Mouse (Mus musculus): ENCODE measurements around the gene Fcgr3. TPM values are rescaled to one million over a fixed set of nuclear protein-coding genes. Genes with fewer than 3 reads are reported as not detected.

The Fcgr3 gene
- polyA plus RNA-seq, 1 experiment from 2014 or later = 3.8 TPM

- peak overlapping the region; percentile 64 for H3K4me3 ChIP-seq
- no peaks in the 10 kb centered on the region for H3K36me3 ChIP-seq (ENCODE audit: poor library complexity, severe bottlenecking)
- H3K27ac ChIP-seq = peak overlapping the region; percentile 81
- H3K4me2 ChIP-seq = peak overlapping the region; percentile 51
- peak; percentile 95 for ATAC-seq
- H3K9ac ChIP-seq = peak overlapping the region; percentile 67
- H3K27me3 ChIP-seq = no peaks in the 10 kb centered on the region
- WGBS = under 1% methylated on average over 33 of the region's 33 CpGs
- no peaks in the 10 kb centered on the region for H3K4me1 ChIP-seq
- no peaks in the 10 kb centered on the region for H3K9me3 ChIP-seq (replicated peaks)
These were observed 20.2 kb downstream of the Fcgr3 start for GRCm38 (mm10) chr1:171044365-171045078.

DNA sequence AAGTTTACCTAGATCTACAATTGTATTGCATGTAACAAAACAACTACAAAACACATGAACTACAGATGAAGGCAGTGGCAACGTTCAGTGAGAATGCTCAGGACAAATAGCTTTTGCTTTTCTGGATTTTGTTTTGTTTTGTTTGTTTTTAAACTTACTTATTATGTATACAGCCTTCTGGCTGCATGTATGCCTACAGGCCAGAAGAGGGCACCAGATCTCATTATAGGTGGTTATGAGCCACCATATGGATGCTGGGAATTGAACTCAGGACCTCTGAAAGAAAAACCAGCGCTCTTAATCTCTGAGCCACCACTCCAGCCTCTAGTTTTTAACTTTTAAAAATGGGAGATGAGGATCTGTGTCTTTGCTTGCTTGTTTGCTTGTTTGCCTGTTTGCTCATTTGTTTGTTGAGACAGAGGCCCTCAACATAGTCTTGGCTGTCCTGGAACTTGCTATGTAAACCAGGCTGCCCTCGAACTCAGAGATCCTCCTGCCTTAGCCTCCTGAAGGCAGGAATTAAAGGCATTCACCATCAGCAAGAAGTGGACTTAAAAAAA lies 21.1 kb downstream of the Fcgr3 start:
- peak overlapping the region; percentile 51 for H3K4me2 ChIP-seq
- H3K36me3 ChIP-seq (ENCODE audit: poor library complexity, severe bottlenecking) = no peaks in the 10 kb centered on the region
- peak overlapping the region; percentile 67; the same call in 1 of the 2 replicates for H3K9ac ChIP-seq
- H3K9me3 ChIP-seq (replicated peaks) = no peaks in the 10 kb centered on the region
- H3K4me1 ChIP-seq = no peaks in the 10 kb centered on the region
- H3K27ac ChIP-seq = peak overlapping the region; percentile 81; the same call in 1 of the 2 replicates
- 77% methylated on average over 3 of the region's 3 CpGs for whole genome bisulfite sequencing
- ATAC-seq = no peak
- no peaks in the 10 kb centered on the region for H3K27me3 ChIP-seq
- H3K4me3 ChIP-seq = peak overlapping the region; percentile 64

DNA sequence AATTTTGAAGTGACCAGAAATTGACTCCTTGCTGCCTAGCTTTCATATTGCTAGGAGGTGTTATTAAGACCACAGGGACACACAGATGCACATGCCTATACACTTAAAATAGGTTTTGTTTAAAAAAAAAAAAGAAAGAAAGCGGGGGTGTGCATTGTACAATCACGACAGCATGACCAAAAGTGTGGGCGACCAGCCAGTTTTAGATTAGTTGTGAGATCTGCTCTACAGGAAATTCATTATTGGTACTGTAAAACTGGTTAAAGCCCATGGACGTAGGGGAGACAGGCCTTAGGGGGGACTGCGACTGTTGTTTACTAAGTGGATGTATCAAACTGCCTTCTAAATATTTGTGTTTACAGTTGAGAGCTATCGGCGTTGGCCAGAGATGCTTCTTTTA lies 24.9 kb downstream of the Fcgr3 start:
- no peaks in the 10 kb centered on the region for H3K36me3 ChIP-seq (ENCODE audit: poor library complexity, severe bottlenecking)
- no peak for ATAC-seq
- no peak overlapping the region for H3K27ac ChIP-seq
- H3K9ac ChIP-seq = no peak overlapping the region
- no peak overlapping the region for H3K4me3 ChIP-seq
- 86% methylated on average over 7 of the region's 7 CpGs for WGBS
- H3K27me3 ChIP-seq = peaks cover 10% of the 10 kb centered on the region
- H3K9me3 ChIP-seq (replicated peaks) = no peaks in the 10 kb centered on the region
- peaks cover 14% of the 10 kb centered on the region for H3K4me1 ChIP-seq
- no peak overlapping the region for H3K4me2 ChIP-seq

GRCm38 (mm10) chr1:171039135-171039534 lies 25.6 kb downstream of the Fcgr3 start:
- Histone ChIP-seq H3K4me2 (0 out of 2 replicates have a peak overlapping the region, but pooled peaks have one; percentile 9), H3K4me3 (no peak overlapping the region)
- ATAC-seq = no peak

GRCm38 (mm10) chr1:171037861-171038721 lies 26.6 kb downstream of the Fcgr3 start:
- Histone ChIP-seq H3K27me3 (peaks cover 10% of the 10 kb centered on the region), H3K4me1 (peaks cover 23% of the 10 kb centered on the region), H3K9ac (peak overlapping the region; percentile 87), H3K4me2 (peak overlapping the region; percentile 56), H3K36me3 (ENCODE audit: poor library complexity, severe bottlenecking) (no peaks in the 10 kb centered on the region), H3K4me3 (peak overlapping the region; percentile 92), H3K9me3 (replicated peaks) (no peaks in the 10 kb centered on the region), H3K27ac (peak overlapping the region; percentile 82)
- under 1% methylated on average over 47 of the region's 47 CpGs for WGBS
- peak; percentile 85 for ATAC-seq

More at GRCm38 (mm10) chr1:171039135-171039534, 25.6 kb downstream of the Fcgr3 start:
- Histone ChIP-seq H3K27ac (no peak overlapping the region), H3K4me1 (peaks cover 21% of the 10 kb centered on the region), H3K27me3 (peaks cover 10% of the 10 kb centered on the region), H3K9me3 (replicated peaks) (no peaks in the 10 kb centered on the region), H3K9ac (no peak overlapping the region), H3K36me3 (ENCODE audit: poor library complexity, severe bottlenecking) (no peaks in the 10 kb centered on the region)
- WGBS = 74% methylated on average over 6 of the region's 6 CpGs

DNA sequence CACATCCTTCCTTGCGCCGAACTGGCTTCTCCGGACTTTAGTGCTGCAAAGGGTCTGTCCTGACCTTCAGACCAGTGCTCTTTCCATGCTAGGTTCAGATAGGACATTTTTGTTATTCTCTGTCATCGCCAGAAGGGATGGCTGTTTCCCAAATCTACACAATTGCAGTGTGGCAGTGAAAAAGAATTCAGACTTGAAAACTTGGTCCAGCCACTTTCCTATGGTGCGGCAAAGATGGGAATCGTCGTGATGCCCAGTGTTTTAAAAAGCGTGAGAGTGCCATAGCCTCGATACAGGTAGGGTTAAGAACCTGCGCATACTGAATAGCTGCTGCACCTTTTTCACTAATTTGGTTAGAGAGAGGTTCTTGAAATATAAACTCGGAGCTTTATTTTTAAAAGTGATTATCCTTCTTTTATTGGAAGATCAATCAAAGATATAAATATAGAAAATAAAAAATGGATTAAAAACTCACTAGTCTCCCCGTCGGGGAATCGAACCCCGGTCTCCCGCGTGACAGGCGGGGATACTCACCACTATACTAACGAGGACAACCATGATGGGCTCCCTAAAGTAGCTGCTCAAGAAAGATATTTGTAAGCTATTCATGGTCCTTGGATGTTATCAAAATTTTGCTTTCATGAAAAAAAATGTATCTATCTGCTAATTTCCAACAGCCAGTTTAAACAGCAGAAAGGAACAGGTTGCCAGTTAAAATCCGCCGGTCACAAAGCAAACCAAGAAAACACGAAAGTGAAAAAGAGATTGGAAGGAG lies 28.0 kb downstream of the Fcgr3 start:
- Histone ChIP-seq H3K9me3 (replicated peaks) (no peaks in the 10 kb centered on the region), H3K36me3 (ENCODE audit: poor library complexity, severe bottlenecking) (no peaks in the 10 kb centered on the region), H3K27ac (no peak overlapping the region), H3K4me3 (peak overlapping the region; percentile 40), H3K4me1 (peaks cover 28% of the 10 kb centered on the region), H3K9ac (no peak overlapping the region), H3K27me3 (peaks cover 19% of the 10 kb centered on the region), H3K4me2 (peak overlapping the region; percentile 56)
- 3% methylated on average over 22 of the region's 22 CpGs for WGBS
- peak; percentile 68 for ATAC-seq

- peak overlapping the region; percentile 59 for H3K4me3 ChIP-seq
- WGBS = 52% methylated on average over 11 of the region's 11 CpGs
- no peak for ATAC-seq
- no peak overlapping the region for H3K9ac ChIP-seq
- no peak overlapping the region for H3K27ac ChIP-seq
- H3K4me2 ChIP-seq = peak overlapping the region; percentile 83
- H3K4me1 ChIP-seq = peaks cover 28% of the 10 kb centered on the region
- H3K27me3 ChIP-seq = peaks cover 31% of the 10 kb centered on the region
- no peaks in the 10 kb centered on the region for H3K36me3 ChIP-seq (ENCODE audit: poor library complexity, severe bottlenecking)
- H3K9me3 ChIP-seq (replicated peaks) = no peaks in the 10 kb centered on the region
These were observed 29.1 kb downstream of the Fcgr3 start for GRCm38 (mm10) chr1:171035611-171036010.

DNA sequence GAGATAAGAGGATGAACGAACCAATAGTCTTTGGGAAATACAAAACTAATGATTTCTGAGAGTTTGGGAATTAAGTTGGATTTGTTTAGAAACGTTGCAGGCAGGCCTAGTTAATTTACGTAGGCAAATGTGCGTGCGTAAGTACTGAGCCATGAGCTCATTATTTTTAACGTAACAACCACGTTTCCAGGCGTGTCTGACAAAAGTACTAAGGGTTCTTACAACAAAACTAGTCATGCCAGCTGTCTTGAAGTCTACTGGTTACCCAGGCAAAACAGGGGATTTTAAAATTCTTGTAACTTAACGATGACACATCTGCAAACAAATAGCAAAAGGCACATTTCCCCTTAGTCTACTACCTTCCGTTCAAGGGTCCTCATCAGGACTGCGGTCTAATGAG lies 30.5 kb downstream of the Fcgr3 start:
- peak overlapping the region; percentile 48 for H3K9ac ChIP-seq
- H3K4me2 ChIP-seq = peak overlapping the region; percentile 83
- H3K9me3 ChIP-seq (replicated peaks) = no peaks in the 10 kb centered on the region
- 6% methylated on average over 11 of the region's 11 CpGs for WGBS
- no peak for ATAC-seq
- H3K4me1 ChIP-seq = peaks cover 28% of the 10 kb centered on the region
- H3K27me3 ChIP-seq = peaks cover 43% of the 10 kb centered on the region
- no peak overlapping the region for H3K27ac ChIP-seq
- no peaks in the 10 kb centered on the region for H3K36me3 ChIP-seq (ENCODE audit: poor library complexity, severe bottlenecking)
- peak overlapping the region; percentile 59 for H3K4me3 ChIP-seq

GRCm38 (mm10) chr1:171033756-171034155 lies 31.0 kb downstream of the Fcgr3 start:
- Histone ChIP-seq H3K9ac (peak overlapping the region; percentile 68), H3K36me3 (ENCODE audit: poor library complexity, severe bottlenecking) (no peaks in the 10 kb centered on the region), H3K27me3 (peaks cover 45% of the 10 kb centered on the region), H3K4me2 (peak overlapping the region; percentile 83), H3K4me3 (peak overlapping the region; percentile 59), H3K27ac (no peak overlapping the region), H3K9me3 (replicated peaks) (no peaks in the 10 kb centered on the region), H3K4me1 (peaks cover 28% of the 10 kb centered on the region)
- peak; percentile 76 for ATAC-seq
- under 1% methylated on average over 20 of the region's 20 CpGs for WGBS

- H3K27me3 ChIP-seq = peaks cover 45% of the 10 kb centered on the region
These were observed 31.5 kb downstream of the Fcgr3 start for GRCm38 (mm10) chr1:171033196-171033595.

GRCm38 (mm10) chr1:171032691-171033090 lies 32.0 kb downstream of the Fcgr3 start:
- 6% methylated on average over 10 of the region's 10 CpGs for WGBS
- H3K27me3 ChIP-seq = peaks cover 45% of the 10 kb centered on the region
- H3K4me2 ChIP-seq = peak overlapping the region; percentile 83
- peak overlapping the region; percentile 68 for H3K9ac ChIP-seq
- H3K36me3 ChIP-seq (ENCODE audit: poor library complexity, severe bottlenecking) = no peaks in the 10 kb centered on the region
- H3K9me3 ChIP-seq (replicated peaks) = no peaks in the 10 kb centered on the region
- peak; percentile 10; the same call in 1 of the 2 replicates for ATAC-seq
- peak overlapping the region; percentile 59 for H3K4me3 ChIP-seq
- no peak overlapping the region for H3K27ac ChIP-seq
- peaks cover 28% of the 10 kb centered on the region for H3K4me1 ChIP-seq

More at GRCm38 (mm10) chr1:171033196-171033595, 31.5 kb downstream of the Fcgr3 start:
- Histone ChIP-seq H3K9ac (peak overlapping the region; percentile 68), H3K4me2 (peak overlapping the region; percentile 83), H3K36me3 (ENCODE audit: poor library complexity, severe bottlenecking) (no peaks in the 10 kb centered on the region), H3K4me1 (peaks cover 28% of the 10 kb centered on the region), H3K27ac (no peak overlapping the region), H3K9me3 (replicated peaks) (no peaks in the 10 kb centered on the region), H3K4me3 (peak overlapping the region; percentile 59)
- no peak for ATAC-seq
- 0% methylated on average over 16 of the region's 16 CpGs for WGBS

All from forebrain, embryonic 13.5 days (tissue).